8 mouse cellular contexts compared by ENCODE assay signal in genomic region chr8:70129309-70129952, GRCm38 (mm10). TPM values are rescaled to one million over a fixed set of nuclear protein-coding genes. Genes with fewer than 3 reads are reported as not detected.
A peak's percentile ranks its signal among the peaks of the same experiment; 100 is the strongest.
DNase-seq lines count a peak whose midpoint lies in the region; ATAC-seq lines count a peak whose summit lies in the region.
"Had no signal": no experiment of that assay in that cellular context is flagged by ENCODE, and none has a peak within 500 bp of the region (broad histone marks: within the 10 kb centered on the region; RNA-seq: fewer than 3 reads in every experiment).

No protein-coding gene starts in this region.

- peak; percentile 54 for ATAC-seq in neural tube, embryonic 15.5 days (ENCODE audit: low FRiP score)
- no peak for ATAC-seq in megakaryocyte-erythroid progenitor cell, adult 5-6 weeks (replicated peaks; ENCODE audit: low FRiP score, low TSS enrichment, poor library complexity, severe bottlenecking)

- peaks cover 10% of the 10 kb centered on the region for H3K36me3 ChIP-seq in neural tube, embryonic 15.5 days

- no peaks in the 10 kb centered on the region for H3K9me3 ChIP-seq in neural tube, embryonic 15.5 days (replicated peaks)
- H3K9me3 ChIP-seq: megakaryocyte, embryonic 14.5 days had no signal

- H3K4me2 ChIP-seq in neural tube, embryonic 15.5 days: no peak overlapping the region

- H3K9ac ChIP-seq in neural tube, embryonic 15.5 days (replicated peaks): no peak overlapping the region

- H3K4me1 ChIP-seq in neural tube, embryonic 15.5 days: peaks cover 31% of the 10 kb centered on the region

- no peak overlapping the region for H3K4me3 ChIP-seq in neural tube, embryonic 15.5 days (replicated peaks)
- H3K4me3 ChIP-seq: megakaryocyte, embryonic 14.5 days had no signal

- WGBS in neural tube, embryonic 15.5 days: 64% methylated on average over 9 of the region's 9 CpGs

- DNase-seq in testis, postnatal 10 days (ENCODE audit: low spot score): peak; percentile 63
- no peak for DNase-seq in testis, postnatal 14 days (ENCODE audit: low spot score)
- peak; percentile 70 for DNase-seq in cerebellum, adult 9-11 months
- peak; percentile 51 for DNase-seq in heart, adult 8-10 months (ENCODE audit: low spot score)
- DNase-seq in layer of hippocampus, adult 9-10 months (ENCODE audit: low spot score): peak; percentile 63

- peaks cover 5% of the 10 kb centered on the region; the same call in 1 of the 2 replicates for H3K27me3 ChIP-seq in neural tube, embryonic 15.5 days (replicated peaks)

- peak overlapping the region; percentile 77 for H3K27ac ChIP-seq in neural tube, embryonic 15.5 days (replicated peaks)

RNA-seq across cellular contexts. Expression of gene Nr2c2ap, which starts 1.7 kb away (rescaled TPM):
- 1 to 10 TPM; 7.5 to 8.9 (median 8.4) TPM for total RNA-seq in heart, adult 8-10 months (2022)
- 47.2 and 49.0 TPM in 2 replicates for polyA plus RNA-seq in neural tube, embryonic 15.5 days (2015; fragmentation: Nextera tagmentation; extraction: Ambion mirVana)
- total RNA-seq in megakaryocyte-erythroid progenitor cell, adult 5-6 weeks (2014; fragmentation: Nextera tagmentation): 41.3 and 47.8 TPM in 2 replicates
- total RNA-seq in megakaryocyte-erythroid progenitor cell, adult 5-6 weeks (2017): 6.7 and 16.3 TPM in 2 replicates

RNA-seq across cellular contexts. Expression of gene Ncan, which starts 8.8 kb away (rescaled TPM):
- under 1 TPM in 1 of 4 experiments, not detected in 3; 0.13 TPM for total RNA-seq in heart, adult 8-10 months (2022)
- 160 and 169 TPM in 2 replicates for polyA plus RNA-seq in neural tube, embryonic 15.5 days (2015; fragmentation: Nextera tagmentation; extraction: Ambion mirVana)
- total RNA-seq in megakaryocyte-erythroid progenitor cell, adult 5-6 weeks (2014; fragmentation: Nextera tagmentation): not detected in 2 replicates
- not detected in 2 replicates for total RNA-seq in megakaryocyte-erythroid progenitor cell, adult 5-6 weeks (2017)

RNA-seq across cellular contexts. Expression of gene Rfxank, which starts 9.5 kb away (rescaled TPM):
- total RNA-seq in heart, adult 8-10 months (2022): 10 to 100 TPM; 16.7 to 22.7 (median 18.8) TPM
- polyA plus RNA-seq in neural tube, embryonic 15.5 days (2015; fragmentation: Nextera tagmentation; extraction: Ambion mirVana): 12.3 and 14.6 TPM in 2 replicates
- 5.6 and 10.7 TPM in 2 replicates for total RNA-seq in megakaryocyte-erythroid progenitor cell, adult 5-6 weeks (2014; fragmentation: Nextera tagmentation)
- 9.1 and 18.3 TPM in 2 replicates for total RNA-seq in megakaryocyte-erythroid progenitor cell, adult 5-6 weeks (2017)

RNA-seq across cellular contexts. Expression of gene Borcs8, which starts 9.9 kb away (rescaled TPM):
- total RNA-seq in heart, adult 8-10 months (2022): 10 to 100 TPM; 17.9 to 23.3 (median 23.2) TPM
- 60.8 and 62.6 TPM in 2 replicates for polyA plus RNA-seq in neural tube, embryonic 15.5 days (2015; fragmentation: Nextera tagmentation; extraction: Ambion mirVana)
- total RNA-seq in megakaryocyte-erythroid progenitor cell, adult 5-6 weeks (2014; fragmentation: Nextera tagmentation): 50.6 and 63.7 TPM in 2 replicates
- 28.6 and 44.9 TPM in 2 replicates for total RNA-seq in megakaryocyte-erythroid progenitor cell, adult 5-6 weeks (2017)

RNA-seq across cellular contexts. Expression of gene Mef2b, which starts 10.1 kb away (rescaled TPM):
- under 1 TPM in 3 of 4 experiments, not detected in 1; 0.25 to 0.78 (median 0.29) TPM for total RNA-seq in heart, adult 8-10 months (2022)
- polyA plus RNA-seq in neural tube, embryonic 15.5 days (2015; fragmentation: Nextera tagmentation; extraction: Ambion mirVana): 1.4 and 1.5 TPM in 2 replicates
- total RNA-seq in megakaryocyte-erythroid progenitor cell, adult 5-6 weeks (2014; fragmentation: Nextera tagmentation): 0.46 and 0.92 TPM in 2 replicates
- not detected in 2 replicates for total RNA-seq in megakaryocyte-erythroid progenitor cell, adult 5-6 weeks (2017)
